Mouse (Mus musculus) liver, embryonic 14.5 days (tissue): ENCODE measurements around the gene Ctsf. TPM values are rescaled to one million over a fixed set of nuclear protein-coding genes. Genes with fewer than 3 reads are reported as not detected.

Experiments used
- ATAC-seq: fragments of 200-750 bp; cut with Nextera tagmentation; 2 replicates; pipeline ENCODE4 v1.8.0; 2017; ENCODE audit warnings: moderate number of reproducible peaks, mild to moderate bottlenecking, moderate library complexity; ENCODE audit not compliant: insufficient read depth
- DNase-seq, 3 experiments: peaks; one replicate each; pipeline ENCODE4 v3.0.0-alpha.2; 2012 to 2013; ENCODE audit warnings: low read depth in 3 of 3, low spot score in 3 of 3
- H3K27ac ChIP-seq: fragments of 300-500 bp; sonication (generic); 2 replicates; pipeline ENCODE4 v1.5.1; 2014; ENCODE audit warnings: moderate library complexity, mild to moderate bottlenecking, control low read depth, inconsistent platforms
- H3K27me3 ChIP-seq: fragments of 300-500 bp; sonication (generic); 2 replicates; pipeline ENCODE4 v1.6.1; 2014; ENCODE audit warnings: mild to moderate bottlenecking, low read length, moderate library complexity; ENCODE audit not compliant: control insufficient read depth, insufficient read depth
- H3K36me3 ChIP-seq: fragments of 300-500 bp; sonication (generic); replicated peaks from 2 replicates; pipeline ENCODE4 v1.6.1; 2014; ENCODE audit warnings: low read depth; ENCODE audit not compliant: control insufficient read depth, insufficient read depth
- H3K4me1 ChIP-seq, 2 experiments: fragments of 200-500 bp in 1 of 2; fragments of 300-500 bp in 1 of 2; sonication (generic) in 1 of 2; replicated peaks; 2 replicates each; pipeline ENCODE4 v1.6.1; 2012 to 2014; ENCODE audit warnings: antibody characterized with exemption in 1 of 2, inconsistent platforms in 1 of 2, low read length in 1 of 2; ENCODE audit not compliant: control insufficient read depth in 2 of 2, insufficient read depth in 2 of 2
- H3K4me2 ChIP-seq: fragments of 300-500 bp; sonication (generic); 2 replicates; pipeline ENCODE4 v1.6.1; 2014; ENCODE audit warnings: low read depth, mild to moderate bottlenecking, control low read depth, moderate library complexity
- H3K4me3 ChIP-seq, 2 experiments: fragments of 200-500 bp in 1 of 2; fragments of 300-500 bp in 1 of 2; sonication (generic) in 1 of 2; 2 replicates each; pipeline ENCODE4 v1.5.1; 2012 to 2014; ENCODE audit warnings: low read depth in 2 of 2, low read length in 2 of 2, mild to moderate bottlenecking in 2 of 2, control low read depth in 1 of 2, inconsistent platforms in 1 of 2, moderate library complexity in 1 of 2; ENCODE audit not compliant: insufficient read depth in 1 of 2
- H3K9ac ChIP-seq: fragments of 300-500 bp; sonication (generic); replicated peaks from 2 replicates; pipeline ENCODE4 v1.6.1; 2014; ENCODE audit warnings: mild to moderate bottlenecking, control low read depth, moderate library complexity
- H3K9me3 ChIP-seq: fragments of 300-500 bp; sonication (generic); 2 replicates; pipeline ENCODE4 v1.6.1; 2016; ENCODE audit warnings: low read length, mixed read lengths; ENCODE audit not compliant: control insufficient read depth
- CTCF ChIP-seq: IDR thresholded peaks from 2 replicates; pipeline ENCODE4 v1.5.1; 2016; ENCODE audit warnings: antibody characterized with exemption, low read depth, control low read depth
- EP300 ChIP-seq: IDR thresholded peaks from 2 replicates; pipeline ENCODE4 v1.6.1; 2016; ENCODE audit warnings: antibody characterized with exemption, low read depth
- WGBS: fragments of 180-500 bp; shearing (Covaris S2); extraction: QIAGEN DNeasy Blood & Tissue Kit; methylation state at CpG from one replicate; pipeline ENCODE4 v1.1.7; 2014; ENCODE audit not compliant: insufficient replicate concordance; 5-methylcytosine and 5-hydroxymethylcytosine counted together
- polyA plus RNA-seq, 2 experiments: library from polyadenylated mRNA; depleted of rRNA in 1 of 2; stranded (reverse) in 1 of 2; unstranded in 1 of 2; fragments of >200 nt; fragmentation: Nextera tagmentation in 1 of 2; extraction: Ambion mirVana in 1 of 2; gene quantifications; 2 replicates each; pipeline versions ENCODE4 v1.2.1 to v1.2.3; 2012 to 2014

Gene Ctsf
- polyA plus RNA-seq, 2 experiments: 20.8 to 32.8 TPM

GRCm38 (mm10) chr19:4889791-4890190 is 34.9 kb downstream of the Ctsf start:
- H3K9ac ChIP-seq: no peak overlapping the region
- whole genome bisulfite sequencing: 74% methylated on average over 10 of the region's 10 CpGs
- H3K4me3 ChIP-seq: no peak overlapping the region
- H3K4me1 ChIP-seq: peaks cover 19 to 23% of the 10 kb centered on the region in 2 experiments
- TF ChIP-seq CTCF (no peak), EP300 (no peak)
- H3K27me3 ChIP-seq: no peaks in the 10 kb centered on the region
- no peak overlapping the region for H3K27ac ChIP-seq
- H3K4me2 ChIP-seq: no peak overlapping the region
- no peaks in the 10 kb centered on the region for H3K36me3 ChIP-seq
- no peaks in the 10 kb centered on the region for H3K9me3 ChIP-seq
- DNase-seq (no peak), ATAC-seq (no peak)

- peak; percentile 76 for TF ChIP-seq EP300
- TF ChIP-seq CTCF: no peak
- H3K27me3 ChIP-seq: no peaks in the 10 kb centered on the region
- H3K9ac ChIP-seq: peak overlapping the region; percentile 49
- H3K4me2 ChIP-seq: peak overlapping the region; percentile 42
- ATAC-seq (peak; percentile 95), DNase-seq (peak; percentile 68 to 75 (median 75))
- H3K9me3 ChIP-seq: no peaks in the 10 kb centered on the region
- H3K4me1 ChIP-seq: peaks cover 19 to 23% of the 10 kb centered on the region in 2 experiments
- no peak overlapping the region for H3K4me3 ChIP-seq
- H3K36me3 ChIP-seq: no peaks in the 10 kb centered on the region
- 13% methylated on average over 3 of the region's 3 CpGs for WGBS
- H3K27ac ChIP-seq: peak overlapping the region; percentile 40
Measured at GRCm38 (mm10) chr19:4891798-4892197, 36.9 kb downstream of the Ctsf start.

GRCm38 (mm10) chr19:4896780-4897520 is 42.0 kb downstream of the Ctsf start:
- ATAC-seq (no peak), DNase-seq (no peak)
- H3K9ac ChIP-seq: no peak overlapping the region
- no peak overlapping the region for H3K4me3 ChIP-seq
- H3K4me2 ChIP-seq: no peak overlapping the region
- TF ChIP-seq EP300 (no peak), CTCF (no peak)
- H3K27ac ChIP-seq: no peak overlapping the region
- H3K9me3 ChIP-seq: no peaks in the 10 kb centered on the region
- H3K4me1 ChIP-seq: peaks cover 7 to 10% of the 10 kb centered on the region in 2 experiments
- WGBS: 61% methylated on average over 21 of the region's 21 CpGs
- no peaks in the 10 kb centered on the region for H3K27me3 ChIP-seq
- H3K36me3 ChIP-seq: no peaks in the 10 kb centered on the region

GRCm38 (mm10) chr19:4898972-4899371 is 44.0 kb downstream of the Ctsf start:
- Histone ChIP-seq H3K4me3 (no peak overlapping the region), H3K27ac (no peak overlapping the region), H3K36me3 (no peaks in the 10 kb centered on the region), H3K9ac (no peak overlapping the region), H3K4me1 (no peaks in the 10 kb centered on the region; a peak in 1 of 4 replicates), H3K27me3 (no peaks in the 10 kb centered on the region), H3K9me3 (no peaks in the 10 kb centered on the region), H3K4me2 (no peak overlapping the region)
- 64% methylated on average over 9 of the region's 9 CpGs for WGBS
- no peak for DNase-seq
- ATAC-seq: no peak
- TF ChIP-seq EP300 (no peak), CTCF (no peak)

- TF ChIP-seq EP300 (no peak), CTCF (no peak)
- WGBS: 40% methylated on average over 3 of the region's 3 CpGs
- H3K4me3 ChIP-seq: no peak overlapping the region
- H3K27me3 ChIP-seq: no peaks in the 10 kb centered on the region
- no peak for ATAC-seq
- H3K27ac ChIP-seq: no peak overlapping the region
- H3K9ac ChIP-seq: no peak overlapping the region
- H3K36me3 ChIP-seq: no peaks in the 10 kb centered on the region
- no peaks in the 10 kb centered on the region for H3K4me1 ChIP-seq
- no peak for DNase-seq
- H3K9me3 ChIP-seq: no peaks in the 10 kb centered on the region
- no peak overlapping the region for H3K4me2 ChIP-seq
Measured at GRCm38 (mm10) chr19:4899888-4900287, 45.0 kb downstream of the Ctsf start.
